Mouse (Mus musculus) left cerebral cortex, postnatal 36 days (tissue): ENCODE data around the gene Zscan12. TPM values are rescaled to one million over a fixed set of nuclear protein-coding genes. Genes with fewer than 3 reads are reported as not detected.

Experiments
- DNase-seq, 2 experiments: peaks; one replicate each; pipeline ENCODE4 v3.0.0; 2021 to 2022; ENCODE audit warnings: low spot score in 2 of 2, mixed read lengths in 1 of 2
- intact Hi-C: fragments of 180-260 bp; cut with DNase I; formaldehyde crosslinking; loops from one replicate; pipeline ENCODE4 v1.15.1; 2025
- microRNA-seq: library from miRNA; unstranded; fragments of <30 nt; microRNA quantifications from one replicate; pipeline ENCODE4 v1.2.0, GENCODE M21; 2022
- total RNA-seq, 2 experiments: library from RNA; stranded (reverse); gene quantifications; 2 replicates each; pipeline ENCODE4 v1.2.3; 2021

Zscan12 gene
- total RNA-seq, 2 experiments from 2014 or later = 7.1 to 9.4 TPM

DNA sequence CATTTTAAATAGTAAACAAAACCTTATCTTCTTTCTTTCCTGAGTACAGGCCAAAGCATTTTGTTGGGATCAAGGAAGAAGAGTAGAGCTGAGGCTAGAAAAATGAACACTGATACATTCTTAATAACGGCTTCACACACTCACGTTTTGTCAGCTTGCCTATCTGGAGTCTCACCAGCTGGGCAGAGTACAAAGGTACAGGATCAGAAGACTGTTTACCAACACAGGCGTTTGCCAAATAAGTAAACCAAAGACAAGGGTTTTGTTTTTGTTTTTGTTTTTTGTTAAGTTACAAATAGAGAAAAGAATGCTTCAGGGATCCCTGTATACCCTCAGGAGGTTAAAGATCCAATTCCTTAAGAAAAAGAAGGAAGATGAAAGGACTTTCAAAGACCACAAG is 38.5 kb downstream of the Zscan12 start:
- intact Hi-C loops = loop anchor here (5.0 kb wide), 1 partner anchor 131 kb away; the partner anchor contains the start of gene Zkscan8
- DNase-seq = no peak

DNA sequence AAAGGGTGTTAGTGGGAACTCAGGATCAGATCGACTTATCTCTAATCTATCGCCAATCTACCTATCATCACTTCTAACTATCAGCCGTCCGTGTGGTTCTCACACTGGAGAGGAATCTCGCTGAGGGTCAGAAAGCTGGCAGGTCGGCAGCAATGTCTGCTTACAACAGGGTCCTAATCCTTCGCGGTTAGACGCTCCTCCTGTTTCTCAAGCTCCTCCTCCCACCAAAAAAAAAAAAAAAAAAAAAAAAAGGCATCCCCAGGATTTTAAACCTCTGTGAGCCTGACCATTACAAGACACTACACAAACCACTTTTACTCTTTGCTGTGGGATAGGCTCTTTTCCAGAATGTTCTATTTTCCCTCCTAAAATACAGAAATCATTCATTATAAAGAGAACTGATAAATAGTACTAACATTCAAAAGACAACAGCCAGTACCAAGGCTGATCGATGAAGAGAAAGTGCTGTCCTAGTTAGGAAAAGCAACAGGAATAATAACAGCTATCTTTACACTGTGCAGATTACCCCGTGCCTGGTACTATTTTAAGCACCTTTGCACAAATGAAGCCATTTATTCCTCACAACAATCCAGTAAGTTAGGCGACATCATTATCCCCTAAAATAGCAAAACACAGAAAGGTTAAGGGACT is 39.1 kb downstream of the Zscan12 start:
- no peak for DNase-seq
- intact Hi-C loops = loop anchor here (1.0 to 5.0 kb wide), 3 partner anchors 39 to 131 kb away; partner anchors contain the start of genes Gm10065, Zkscan4, Zkscan8 and Zscan12

DNA sequence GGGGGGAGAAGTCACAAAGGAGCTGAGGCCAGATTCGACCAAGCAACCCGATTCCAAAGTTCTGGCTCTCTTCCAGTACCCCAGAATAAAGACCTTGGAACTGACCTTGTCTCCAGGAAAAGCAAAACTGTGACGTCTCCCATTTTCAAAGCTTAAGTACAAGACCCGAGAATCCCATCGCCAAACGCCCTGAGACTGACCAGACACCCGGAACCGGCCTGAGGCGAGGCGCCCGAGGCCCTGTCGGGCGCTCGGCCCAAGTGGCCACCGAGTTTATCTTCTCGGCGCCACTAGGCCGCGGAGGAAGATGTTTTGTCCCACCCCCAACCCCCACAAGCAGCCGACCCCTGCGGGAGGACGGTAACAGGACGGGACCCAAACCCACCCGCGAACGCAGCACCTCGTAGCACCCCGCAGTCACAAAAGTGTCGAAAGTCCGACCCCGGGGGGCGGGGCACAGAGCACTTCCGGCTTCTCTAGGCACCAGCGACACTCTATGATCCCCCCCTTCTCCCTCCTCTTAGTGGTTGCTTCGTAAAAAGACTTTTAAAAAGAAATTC is 39.7 kb downstream of the Zscan12 start, which contains the start of gene Zkscan3:
Gene Zkscan3 (minus strand): TSS at position 469 of the 560 bp plus-strand sequence.
- peak; percentile 77 to 82 for DNase-seq
- intact Hi-C loops = loop anchor here (1.0 to 5.0 kb wide), 3 partner anchors 40 to 130 kb away; partner anchors contain the start of genes Gm10065, Zkscan4, Zkscan8 and Zscan12

DNA sequence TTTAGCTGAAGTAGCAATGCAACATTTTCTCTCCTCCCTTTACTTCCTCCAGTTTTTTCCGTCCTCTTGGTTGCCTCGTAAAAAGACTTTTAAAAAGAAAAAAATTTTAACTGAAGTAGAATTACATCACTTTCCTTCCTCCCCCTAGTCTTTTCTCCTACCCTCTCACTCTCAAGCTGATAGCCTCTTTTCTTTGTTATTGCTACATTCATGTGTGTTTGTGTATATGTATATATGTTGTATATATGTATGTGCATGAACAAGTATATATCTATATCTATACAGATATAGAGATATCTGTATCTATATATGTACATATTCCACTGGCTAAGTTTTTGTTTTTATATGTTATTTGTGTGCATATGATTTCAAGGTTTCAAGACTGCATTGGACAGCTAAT is 40.2 kb downstream of the Zscan12 start:
- intact Hi-C loops = loop anchor here (1.0 to 5.0 kb wide), 3 partner anchors 41 to 129 kb away; partner anchors contain the start of genes Gm10065, Zkscan4, Zkscan8 and Zscan12
- no peak for DNase-seq

DNA sequence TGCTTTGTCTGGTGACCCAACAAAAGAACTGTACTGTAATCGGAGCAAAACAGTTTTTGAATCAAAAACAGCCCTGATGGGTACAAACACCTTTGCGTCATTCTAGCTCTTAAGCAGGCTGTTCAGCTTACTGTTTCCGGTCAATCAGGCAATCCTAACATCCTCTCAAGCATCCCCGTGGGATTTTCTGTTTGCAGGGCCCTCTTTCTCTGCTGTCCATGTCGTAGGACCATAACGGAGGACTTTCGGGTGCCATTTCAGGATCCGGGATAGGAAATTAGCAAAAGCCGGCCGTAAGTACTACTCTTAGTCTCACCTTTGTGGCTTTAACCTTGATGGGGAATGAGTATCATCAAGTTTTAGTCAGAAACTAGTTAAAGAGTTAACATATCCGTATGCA is 44.7 kb downstream of the Zscan12 start:
- intact Hi-C loops = loop anchor here (1.0 kb wide), 1 partner anchor 44 kb away; no protein-coding TSS in a partner anchor
- no peak for DNase-seq

DNA sequence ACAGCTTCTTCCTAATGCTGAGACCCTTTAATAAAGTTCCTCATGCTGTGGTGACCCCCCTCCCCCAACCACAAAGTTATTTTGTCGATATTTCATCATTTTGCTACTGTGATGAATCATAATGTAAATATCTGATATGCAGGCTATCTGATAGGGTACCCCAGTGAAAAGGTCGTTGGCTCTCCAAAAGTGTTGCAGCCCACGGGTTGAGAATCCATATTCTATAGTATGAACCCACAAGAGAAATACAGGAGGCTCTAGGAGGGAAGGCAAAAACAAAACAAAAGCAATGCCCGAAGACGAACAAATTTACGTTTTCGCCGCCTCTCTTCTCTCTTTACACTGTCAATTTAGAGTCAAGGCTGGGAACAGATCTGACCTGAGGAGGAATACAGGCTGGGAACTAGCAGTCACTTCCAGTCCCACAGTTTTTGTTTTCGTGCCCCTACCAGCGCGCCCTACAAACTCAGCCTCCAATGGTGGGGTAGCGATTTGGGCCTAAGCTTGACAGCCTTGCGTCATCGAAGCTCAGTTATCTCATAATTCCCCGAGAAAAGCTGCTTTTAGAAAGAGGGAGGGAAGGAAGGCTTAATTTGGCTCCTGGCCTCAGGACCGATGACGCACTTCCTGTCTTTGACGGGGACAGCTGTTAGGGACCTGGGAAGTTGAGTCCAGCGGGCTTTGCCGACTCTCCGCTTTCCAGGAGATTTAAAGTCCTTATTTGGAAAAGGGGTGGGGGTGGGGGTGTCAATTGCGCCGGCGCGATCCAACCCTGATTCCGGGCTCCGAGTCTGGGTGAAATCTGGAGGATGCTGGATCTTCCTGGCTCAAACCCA is 45.6 kb downstream of the Zscan12 start:
- intact Hi-C loops = loop anchor here (1.0 to 2.0 kb wide), 2 partner anchors 45 kb away; partner anchors contain the start of gene Zscan26
- peak; percentile 86 to 89 for DNase-seq

DNA sequence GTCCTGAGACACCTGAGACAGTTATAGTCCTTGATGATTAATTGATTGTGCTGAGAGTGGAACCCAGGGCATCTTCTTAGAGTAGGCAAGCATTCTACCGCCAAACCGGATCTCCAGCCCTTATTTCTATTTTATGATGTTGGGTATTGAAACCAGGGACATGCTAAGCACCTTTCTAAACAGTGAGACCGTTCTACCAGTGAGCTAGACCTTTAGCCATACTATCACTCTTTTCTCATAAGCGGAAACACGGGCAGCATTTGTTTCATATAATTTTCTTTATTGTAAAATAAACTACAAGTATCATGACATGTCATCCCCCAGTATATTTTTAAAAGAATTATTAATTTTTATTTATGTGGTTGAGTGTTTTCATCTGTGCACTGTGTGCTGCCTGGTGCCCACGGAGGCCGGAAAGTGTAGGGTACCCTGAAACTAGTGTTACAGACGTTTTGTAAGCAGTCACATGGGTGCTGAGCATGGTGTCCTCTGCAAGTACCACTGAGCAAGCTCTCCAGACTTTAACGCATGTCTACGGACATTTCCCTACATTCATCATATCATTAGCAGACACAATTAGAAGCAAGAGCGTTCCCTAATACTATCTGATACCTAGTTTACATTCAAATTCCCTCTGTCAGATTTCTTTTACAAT is 46.3 kb downstream of the Zscan12 start:
- intact Hi-C loops = loop anchor here (2.0 kb wide), 1 partner anchor 44 kb away; the partner anchor contains the start of gene Zscan26

DNA sequence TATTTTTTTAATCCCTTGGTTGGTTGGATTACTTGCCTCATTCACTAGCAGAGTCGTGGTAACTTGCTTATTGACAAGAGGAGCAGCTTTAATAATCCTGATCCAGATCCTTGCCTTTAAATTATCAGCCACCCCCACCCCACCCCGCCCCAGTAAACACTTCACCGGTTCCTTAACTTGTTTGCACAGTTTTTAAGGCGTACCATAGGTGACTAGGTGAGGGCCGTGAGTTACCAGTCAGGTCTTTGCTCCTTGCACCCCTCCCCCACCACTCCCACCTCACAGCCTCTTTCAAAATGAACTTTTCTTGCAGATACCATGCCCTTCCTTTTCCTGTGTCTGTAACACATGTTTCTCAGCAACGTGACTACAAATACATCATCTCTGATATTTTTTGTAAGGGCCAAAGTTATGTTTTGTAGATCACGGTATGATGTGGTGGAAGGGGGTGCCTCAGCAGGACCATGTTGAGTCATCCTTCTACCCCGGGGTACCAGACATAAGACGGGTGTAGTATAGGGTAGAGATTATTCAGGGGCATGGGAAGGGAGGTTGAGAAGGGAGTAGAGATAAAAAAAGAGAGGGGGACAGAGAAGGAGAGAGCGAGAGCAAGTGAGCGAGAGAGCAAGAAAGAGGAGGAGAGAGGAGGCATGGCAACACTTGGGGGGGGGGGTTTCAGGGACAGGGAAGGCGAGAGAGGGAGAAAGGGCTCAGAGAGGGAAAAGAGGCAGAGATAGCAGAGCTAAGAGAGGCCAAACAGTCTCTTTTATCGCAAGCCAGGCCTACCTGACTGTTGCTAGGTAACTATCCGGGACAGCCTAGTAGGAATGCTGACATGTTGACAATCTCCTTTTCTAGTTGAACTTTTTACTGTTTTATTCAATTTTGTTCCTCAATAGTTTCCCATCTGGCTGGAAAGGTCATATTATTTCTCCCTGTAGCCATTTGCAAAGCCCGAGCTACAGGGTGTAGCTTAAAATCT is 51.9 kb downstream of the Zscan12 start:
- intact Hi-C loops = no loop called here
- DNase-seq = no peak

More for the DNA sequence above, 46.3 kb downstream of the Zscan12 start:
- no peak for DNase-seq

DNA sequence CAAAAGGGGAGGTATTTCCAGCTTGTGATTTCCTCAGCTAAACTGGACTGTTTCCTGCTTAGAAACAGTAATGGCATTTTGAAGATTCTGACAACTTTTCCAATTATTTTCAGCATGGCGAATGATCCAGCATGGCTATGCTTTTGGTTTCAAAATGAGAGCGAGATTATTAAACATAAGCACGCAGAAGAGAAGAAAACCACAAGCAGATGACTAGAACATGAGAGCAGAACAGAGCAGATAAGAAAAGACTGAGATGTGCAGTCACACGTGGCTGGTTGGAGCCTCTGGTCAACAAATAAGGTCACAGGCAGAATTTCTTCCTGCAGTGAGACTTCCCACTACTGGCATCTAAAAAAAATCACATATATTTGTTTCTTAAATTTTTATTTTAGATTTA is 52.6 kb downstream of the Zscan12 start:
- no peak for DNase-seq
- intact Hi-C loops = no loop called here

DNA sequence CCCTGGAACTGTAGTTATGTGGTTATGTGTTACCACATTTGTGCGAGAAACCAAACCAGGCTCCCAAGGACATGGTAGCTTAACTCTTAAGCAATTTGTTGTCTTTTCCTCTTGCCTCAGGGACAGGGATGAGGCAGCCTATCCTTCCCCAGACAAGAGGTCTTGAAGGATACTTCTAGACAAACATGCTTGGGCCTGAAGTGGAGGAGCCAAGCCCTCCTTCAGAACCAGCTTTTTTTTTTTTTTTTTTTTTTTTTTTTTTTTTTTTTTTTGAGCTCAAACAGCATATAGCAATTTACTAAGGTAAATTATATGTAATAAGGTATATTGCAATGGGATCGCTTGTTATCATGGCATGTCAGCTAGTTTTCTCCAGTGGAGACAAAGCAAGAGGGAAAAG is 53.1 kb downstream of the Zscan12 start:
- no peak for DNase-seq
- intact Hi-C loops = no loop called here

DNA sequence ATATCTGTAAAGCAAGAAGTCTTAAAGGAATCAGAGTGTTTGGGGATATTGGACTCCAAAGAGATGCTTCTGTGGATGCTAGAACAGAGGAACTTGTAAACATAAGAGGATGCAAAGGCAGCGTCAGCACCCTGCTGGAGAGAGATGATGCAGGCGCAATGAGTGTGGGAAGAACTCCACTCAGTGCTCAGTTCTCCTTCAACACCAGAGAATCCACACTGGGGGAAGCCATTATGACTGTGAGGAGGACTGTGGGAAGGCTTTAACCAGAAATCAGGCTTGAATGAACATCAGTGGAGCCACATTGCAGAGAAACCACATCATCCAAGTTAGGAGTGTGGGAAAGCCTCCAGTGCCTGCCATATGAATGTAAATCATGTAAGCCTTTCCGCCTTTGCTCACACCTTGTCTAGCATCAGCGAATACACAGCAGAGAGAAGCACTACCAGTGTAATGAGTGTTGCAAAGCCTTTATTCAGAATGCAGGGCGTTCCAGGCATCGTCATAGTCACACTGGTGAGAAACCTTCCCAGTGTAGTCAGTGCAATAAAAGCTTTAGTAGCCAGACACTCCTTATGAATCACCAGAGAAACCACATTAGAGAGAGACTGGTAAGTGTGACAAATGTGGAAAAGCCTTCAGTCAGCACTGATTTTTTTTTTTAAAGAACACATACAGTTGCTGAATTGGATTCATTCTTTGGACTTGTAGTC is 54.8 kb downstream of the Zscan12 start:
- DNase-seq = peak in 1 of 2 experiments; percentile 11
- intact Hi-C loops = no loop called here

DNA sequence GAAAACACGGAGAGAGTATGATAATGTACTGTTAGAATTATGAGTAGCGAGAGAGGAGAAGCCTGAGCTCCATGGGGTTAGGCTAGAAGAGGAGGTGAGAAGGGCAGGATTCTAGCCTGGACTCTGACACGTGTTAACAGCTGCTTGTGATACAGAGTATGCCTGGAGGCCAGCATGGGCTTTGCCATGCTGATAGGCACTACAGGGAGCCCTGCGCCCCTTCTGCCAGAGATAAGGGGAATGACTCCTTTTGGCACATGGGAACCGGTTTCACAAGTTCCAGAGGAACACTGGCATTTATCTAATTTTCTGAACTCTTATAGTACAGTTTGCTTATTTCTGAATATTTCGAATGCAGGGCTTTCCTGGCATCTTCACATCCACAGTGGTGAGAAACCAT is 56.2 kb downstream of the Zscan12 start:
- intact Hi-C loops = no loop called here
- DNase-seq = no peak

Small RNAs within 50 kb of the gene (microRNA-seq; reads per million reads assigned to microRNA genes)
- gene Mir6942 = 0.76 reads per million

Other genes with a start within 250 kb of the Zscan12 start
- not detected for gene Olfr263, start 233.2 kb upstream of the Zscan12 start, total RNA-seq
- not detected for gene Olfr1368, start 217.0 kb upstream of the Zscan12 start, total RNA-seq
- gene Trim27, start 183.4 kb upstream of the Zscan12 start, total RNA-seq = 10 to 100 TPM; 34.0 TPM
- not detected for gene Gpx5, start 70.1 kb upstream of the Zscan12 start, total RNA-seq
- gene Gpx6, start 50.7 kb upstream of the Zscan12 start, total RNA-seq = not detected
- not detected for gene Olfr1367, start 15.9 kb upstream of the Zscan12 start, total RNA-seq
- 10 to 100 TPM; 30.3 to 45.5 TPM for gene Zkscan3, start 39.9 kb downstream of the Zscan12 start, total RNA-seq
- 1 to 10 TPM; 1.3 to 1.9 TPM for gene Pgbd1, start 78.2 kb downstream of the Zscan12 start, total RNA-seq
- gene Zscan26, start 90.9 kb downstream of the Zscan12 start, total RNA-seq = 10 to 100 TPM; 43.8 to 58.5 TPM
- gene Nkapl, start 105.7 kb downstream of the Zscan12 start, total RNA-seq = 1 to 10 TPM; 1.4 to 1.7 TPM
- 1 to 10 TPM; 7.5 to 7.6 TPM for gene Zkscan4, start 116.1 kb downstream of the Zscan12 start, total RNA-seq
- not detected for gene Gm10065, start 116.6 kb downstream of the Zscan12 start, total RNA-seq
- gene AK157302, start 132.4 kb downstream of the Zscan12 start, total RNA-seq = 10 to 100 TPM; 20.5 to 25.5 TPM
- gene Gm11273, start 138.6 kb downstream of the Zscan12 start, total RNA-seq = 10 to 100 TPM; 56.4 to 67.0 TPM
- 10 to 100 TPM; 15.9 to 18.1 TPM for gene Zkscan8, start 168.3 kb downstream of the Zscan12 start, total RNA-seq
- not detected for gene Olfr1366, start 180.0 kb downstream of the Zscan12 start, total RNA-seq
- not detected for gene Olfr1535, start 197.1 kb downstream of the Zscan12 start, total RNA-seq
- gene Olfr1364, start 218.9 kb downstream of the Zscan12 start, total RNA-seq = not detected